Mouse (Mus musculus) cerebral cortex, adult 2 months (tissue): Measurements from ENCODE around the gene Rere.

Experiments
- WGBS: fragments of 180-500 bp; shearing (Covaris S2); methylation state at CpG from one replicate; pipeline ENCODE4 v1.1.7; 2018; 5-methylcytosine and 5-hydroxymethylcytosine counted together

Gene Rere

GRCm38 (mm10) chr4:150510036-150510435 is 228.6 kb downstream of the Rere start:
- WGBS: 53% methylated on average over 2 of the region's 2 CpGs

- 75% methylated on average over 6 of the region's 6 CpGs for WGBS
Observed at GRCm38 (mm10) chr4:150513387-150513786, 231.9 kb downstream of the Rere start.

DNA sequence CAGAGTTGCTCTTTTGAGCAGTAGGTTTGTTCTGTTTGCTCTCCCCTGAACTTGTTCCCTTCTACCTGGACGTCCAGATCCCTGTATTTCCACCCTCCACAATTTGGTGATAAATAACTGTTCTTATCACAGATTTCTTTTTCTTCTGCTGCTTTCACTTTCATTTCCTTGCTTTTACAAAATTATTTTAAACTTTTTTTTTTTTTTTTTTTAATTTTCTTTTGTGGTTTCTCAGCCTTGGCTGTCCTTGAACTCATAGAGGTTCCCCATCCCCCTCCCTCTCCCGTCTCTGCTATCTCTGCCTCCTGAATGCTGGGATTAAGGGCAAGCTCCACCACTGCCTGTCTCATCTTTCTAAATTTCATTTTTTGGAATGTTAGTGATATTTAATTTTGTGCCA is 234.8 kb downstream of the Rere start:
- 71% methylated on average over 2 of the region's 2 CpGs for WGBS

DNA sequence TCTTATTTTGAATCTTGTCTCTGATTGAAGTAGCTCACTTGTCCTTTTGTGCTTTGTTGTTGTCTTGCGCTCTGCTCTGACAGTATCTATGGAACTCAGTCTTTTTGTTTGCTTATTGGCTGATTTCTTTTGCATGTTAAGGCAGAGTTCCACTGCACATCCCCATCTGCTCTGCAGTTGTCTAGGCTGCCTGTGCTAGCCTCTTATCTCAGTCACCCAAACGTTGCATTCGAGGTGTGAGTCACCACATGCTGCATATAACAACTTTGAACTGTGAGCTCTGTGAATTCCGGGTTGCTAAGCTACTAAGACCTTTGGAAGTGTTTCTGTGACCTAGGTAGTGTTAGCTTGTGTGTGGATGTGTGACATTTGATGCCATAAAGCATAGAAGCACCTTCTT is 235.9 kb downstream of the Rere start:
- 21% methylated on average over 4 of the region's 4 CpGs for WGBS

DNA sequence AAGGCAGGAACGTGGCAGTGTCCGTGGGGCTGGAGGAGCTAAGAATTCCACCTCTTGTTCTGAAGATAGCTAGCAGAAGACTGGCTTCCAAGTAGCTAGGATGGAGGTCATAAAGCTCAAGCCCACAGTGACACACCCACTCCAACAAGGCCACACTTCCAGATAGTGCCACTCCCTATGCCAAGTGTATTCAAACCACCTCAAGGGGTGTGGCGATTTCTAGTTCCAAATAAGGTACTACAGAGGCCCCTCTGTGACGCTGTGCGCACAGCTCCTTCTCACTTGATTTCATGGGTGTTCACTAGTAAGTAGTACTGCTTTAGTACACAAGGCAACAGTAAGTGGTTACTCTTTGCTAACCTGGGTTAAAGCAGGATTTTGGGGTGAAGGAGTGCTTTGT is 237.4 kb downstream of the Rere start:
- WGBS: 93% methylated on average over 5 of the region's 5 CpGs

DNA sequence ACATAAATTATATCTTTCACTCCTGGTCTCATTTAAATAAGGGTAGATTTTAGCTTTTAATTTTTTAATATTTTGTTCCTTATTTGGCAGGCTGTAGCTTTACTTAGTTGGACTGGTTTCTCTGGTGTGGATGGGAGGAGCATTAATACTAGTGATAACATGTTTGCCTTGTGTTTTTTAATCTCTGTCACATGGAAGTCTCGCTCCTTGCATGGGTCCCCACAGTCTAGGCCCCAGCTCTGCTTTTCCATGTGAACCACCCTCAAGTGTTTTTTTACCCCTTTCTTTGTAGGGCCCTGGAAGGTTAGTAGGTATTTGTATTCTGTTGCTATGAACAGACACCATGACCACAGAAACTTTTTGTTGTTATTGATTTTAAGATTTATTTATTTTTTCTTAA is 238.6 kb downstream of the Rere start:
- 93% methylated on average over 1 of the region's 1 CpGs for WGBS

DNA sequence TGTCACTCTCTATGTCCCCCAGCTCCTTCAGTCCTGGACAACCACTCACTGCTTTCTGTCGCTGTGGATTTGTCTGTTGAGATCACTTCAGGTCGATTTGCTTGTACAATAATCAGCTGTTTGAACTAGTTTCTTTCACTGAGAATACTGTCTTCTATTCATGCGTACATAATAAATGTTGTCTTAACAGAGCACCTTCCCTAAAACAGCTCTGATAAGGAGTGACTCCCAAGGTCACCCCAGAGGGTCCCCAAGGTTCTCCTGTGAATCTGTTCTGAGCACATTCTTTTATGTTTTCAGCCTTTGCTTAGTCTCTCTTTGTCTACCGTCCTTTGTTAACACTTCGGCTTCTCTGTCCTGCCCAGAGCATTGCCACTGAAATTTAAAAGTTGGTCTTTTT is 241.0 kb downstream of the Rere start:
- WGBS: 75% methylated on average over 5 of the region's 5 CpGs

DNA sequence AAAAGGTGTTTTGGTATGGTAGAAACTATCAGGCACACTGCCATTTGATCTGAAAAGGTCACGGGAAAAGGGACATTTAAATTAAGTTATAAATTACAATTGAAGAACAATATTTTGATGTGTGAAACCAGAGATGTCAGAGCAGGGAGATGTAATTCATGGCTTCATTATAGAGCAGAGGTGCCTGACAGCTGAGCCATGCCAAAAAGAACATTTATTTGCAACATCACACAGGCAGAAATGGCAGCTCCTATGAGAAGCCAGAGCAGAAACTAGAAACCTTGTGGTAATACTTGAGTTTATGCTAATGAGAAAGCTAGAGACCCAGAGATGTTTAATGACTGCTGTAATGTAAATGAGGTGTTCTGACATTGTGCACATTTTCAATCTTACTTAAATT is 244.8 kb downstream of the Rere start:
- 93% methylated on average over 1 of the region's 1 CpGs for WGBS

- WGBS: 86% methylated on average over 1 of the region's 1 CpGs
Observed at GRCm38 (mm10) chr4:150528426-150528825, 247.0 kb downstream of the Rere start.

- WGBS: 87% methylated on average over 5 of the region's 5 CpGs
Observed at GRCm38 (mm10) chr4:150528846-150529245, 247.4 kb downstream of the Rere start.

- WGBS: 58% methylated on average over 7 of the region's 7 CpGs
Observed at GRCm38 (mm10) chr4:150531869-150532268, 250.4 kb downstream of the Rere start.

DNA sequence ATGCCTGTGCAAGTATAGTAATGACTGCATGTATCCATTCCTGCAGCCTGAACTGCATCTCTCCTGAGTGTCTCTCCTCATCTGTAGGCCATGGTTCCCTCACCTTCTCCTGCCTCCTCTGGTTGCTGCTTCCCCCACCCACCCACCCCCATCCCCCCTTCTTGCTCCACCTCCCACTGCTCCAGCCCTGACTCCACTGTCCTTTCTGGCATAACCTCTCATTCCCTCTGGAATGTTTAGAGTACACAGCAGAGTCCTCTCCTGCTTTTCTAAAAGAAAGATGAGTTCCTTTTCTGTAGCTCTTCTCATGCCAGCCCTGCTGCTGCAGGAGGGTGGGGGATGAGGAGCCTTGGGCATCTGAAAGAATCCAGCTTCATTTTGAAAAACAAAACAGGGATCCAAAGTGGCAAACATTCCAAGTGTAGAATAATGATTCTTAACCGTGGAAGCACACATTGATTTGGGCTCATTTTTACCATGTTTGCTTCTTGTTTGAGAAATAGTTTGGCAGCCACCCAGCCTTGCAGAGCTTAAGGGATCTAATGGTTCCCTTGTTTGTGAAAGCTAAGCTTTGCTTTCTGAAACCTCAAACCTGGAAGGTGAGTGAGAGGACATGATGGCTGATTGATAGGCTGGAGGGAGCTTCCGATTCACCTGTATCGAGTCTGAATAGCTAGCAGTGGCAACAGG is 255.5 kb downstream of the Rere start:
- WGBS: 44% methylated on average over 3 of the region's 3 CpGs

GRCm38 (mm10) chr4:150539846-150540245 is 258.4 kb downstream of the Rere start:
- 52% methylated on average over 1 of the region's 1 CpGs for WGBS

DNA sequence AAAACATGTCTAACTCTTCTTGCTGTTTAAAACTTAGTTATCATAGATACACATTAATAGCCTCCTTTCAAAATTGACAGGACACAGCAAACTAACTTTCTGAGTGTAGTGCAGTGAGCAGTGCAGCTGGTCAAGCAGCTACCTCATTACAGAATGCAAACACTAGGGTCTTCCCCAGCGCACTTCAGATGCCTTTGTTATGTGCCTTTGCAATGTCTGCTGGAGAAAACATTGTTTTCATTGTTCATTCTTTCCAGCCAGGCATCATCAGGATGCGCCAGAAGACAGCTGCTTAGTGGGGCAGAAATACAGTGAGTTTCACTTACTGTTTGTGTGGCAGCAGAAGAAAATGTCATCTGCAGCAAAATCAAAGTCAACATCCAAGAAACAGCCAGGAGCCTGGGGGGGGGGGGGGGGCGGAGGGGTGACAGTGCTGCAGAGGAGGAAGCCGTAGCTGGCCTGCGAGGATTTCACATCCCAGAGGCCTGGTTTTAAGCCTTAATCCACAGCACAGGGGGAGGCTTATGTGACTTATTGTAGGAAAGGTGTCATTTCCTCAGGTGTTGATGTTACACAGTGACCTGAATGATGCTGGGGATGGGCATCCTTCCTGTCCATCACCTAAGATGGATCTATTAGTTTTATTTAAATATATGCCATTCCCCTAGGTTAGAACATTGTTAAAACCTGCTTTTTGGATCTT is 259.1 kb downstream of the Rere start:
- 42% methylated on average over 5 of the region's 5 CpGs for WGBS

DNA sequence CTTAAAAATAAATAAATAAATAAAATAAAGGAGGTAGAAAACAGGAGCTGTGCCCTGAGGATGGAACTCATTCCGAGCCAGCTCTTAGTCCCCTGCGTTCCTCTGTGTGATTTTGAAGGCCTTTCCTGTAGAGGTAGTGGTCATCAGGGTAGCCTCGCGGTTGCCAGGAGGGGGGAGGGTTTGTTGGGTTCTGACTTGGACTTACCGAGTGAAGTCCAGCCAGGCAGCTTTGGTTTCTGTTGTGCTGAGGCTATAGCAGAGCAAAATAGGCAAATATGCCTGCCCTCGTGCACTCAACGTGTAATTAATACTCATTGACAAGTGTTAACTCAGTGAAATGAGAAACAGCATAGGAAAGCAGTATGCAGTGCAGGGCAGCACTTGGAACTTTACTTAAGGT is 262.8 kb downstream of the Rere start:
- WGBS: 64% methylated on average over 7 of the region's 7 CpGs

- 38% methylated on average over 10 of the region's 10 CpGs for WGBS
Observed at GRCm38 (mm10) chr4:150544652-150545258, 263.3 kb downstream of the Rere start.

- WGBS: 74% methylated on average over 7 of the region's 7 CpGs
Observed at GRCm38 (mm10) chr4:150545775-150546174, 264.3 kb downstream of the Rere start.

DNA sequence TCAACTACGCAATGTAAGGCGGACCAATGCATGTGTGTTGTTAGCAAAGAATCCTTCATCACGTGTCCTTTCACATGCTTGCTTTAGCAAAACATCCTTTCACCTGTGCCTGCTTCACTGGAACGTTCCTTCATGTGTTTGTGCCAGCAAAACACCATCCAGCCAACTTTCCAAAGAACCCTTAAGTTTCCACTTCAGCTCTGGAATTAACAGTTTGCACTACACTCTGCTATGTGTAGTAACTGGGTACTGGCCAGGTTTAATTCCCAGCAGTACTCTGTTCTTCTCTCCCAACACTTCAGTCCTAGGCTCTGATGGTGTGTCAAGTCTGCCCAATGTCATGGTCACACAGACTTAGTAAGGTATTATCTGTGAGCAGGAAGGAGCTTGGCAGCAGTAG is 264.9 kb downstream of the Rere start:
- 87% methylated on average over 4 of the region's 4 CpGs for WGBS

DNA sequence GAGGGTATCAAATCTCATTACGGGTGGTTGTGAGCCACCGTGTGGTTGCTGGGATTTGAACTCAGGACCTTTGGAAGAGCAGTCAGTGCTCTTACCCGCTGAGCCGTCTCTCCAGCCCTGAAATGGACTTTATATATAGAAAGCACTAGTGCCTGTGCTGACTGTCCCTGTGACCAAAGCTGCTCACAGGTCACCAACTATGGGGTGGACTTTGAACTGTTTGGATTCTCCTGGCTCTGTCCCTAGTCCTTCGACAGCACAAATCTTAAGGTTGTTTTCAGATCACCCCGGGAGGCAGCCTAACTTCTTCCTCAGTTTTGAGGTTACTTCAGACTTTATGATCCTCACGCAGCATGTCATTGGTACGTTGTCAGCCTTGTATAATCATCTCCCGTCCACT is 267.9 kb downstream of the Rere start:
- WGBS: 95% methylated on average over 9 of the region's 9 CpGs

GRCm38 (mm10) chr4:150549989-150550716 is 268.7 kb downstream of the Rere start:
- 67% methylated on average over 12 of the region's 12 CpGs for WGBS

DNA sequence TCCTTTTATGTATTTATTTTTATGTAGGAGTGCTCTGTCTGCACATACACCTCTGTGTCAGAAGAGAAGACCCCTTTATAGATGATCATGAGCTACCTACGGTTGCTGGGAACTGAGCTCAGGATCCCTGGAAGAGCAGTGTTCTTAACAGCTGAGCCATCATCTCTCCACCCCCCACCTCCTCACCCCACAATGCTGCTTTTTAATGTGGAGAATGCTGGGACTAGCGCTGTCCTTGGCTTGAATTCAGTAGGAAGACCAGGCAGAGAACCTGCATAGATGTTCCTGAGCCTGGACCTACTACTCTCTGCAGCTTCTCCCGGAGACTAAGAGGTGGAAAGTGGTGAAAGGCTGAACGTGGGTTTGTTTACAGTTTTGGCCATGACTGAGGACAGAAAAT is 269.9 kb downstream of the Rere start:
- WGBS: 30% methylated on average over 4 of the region's 4 CpGs
